In the genomic region with DNA sequence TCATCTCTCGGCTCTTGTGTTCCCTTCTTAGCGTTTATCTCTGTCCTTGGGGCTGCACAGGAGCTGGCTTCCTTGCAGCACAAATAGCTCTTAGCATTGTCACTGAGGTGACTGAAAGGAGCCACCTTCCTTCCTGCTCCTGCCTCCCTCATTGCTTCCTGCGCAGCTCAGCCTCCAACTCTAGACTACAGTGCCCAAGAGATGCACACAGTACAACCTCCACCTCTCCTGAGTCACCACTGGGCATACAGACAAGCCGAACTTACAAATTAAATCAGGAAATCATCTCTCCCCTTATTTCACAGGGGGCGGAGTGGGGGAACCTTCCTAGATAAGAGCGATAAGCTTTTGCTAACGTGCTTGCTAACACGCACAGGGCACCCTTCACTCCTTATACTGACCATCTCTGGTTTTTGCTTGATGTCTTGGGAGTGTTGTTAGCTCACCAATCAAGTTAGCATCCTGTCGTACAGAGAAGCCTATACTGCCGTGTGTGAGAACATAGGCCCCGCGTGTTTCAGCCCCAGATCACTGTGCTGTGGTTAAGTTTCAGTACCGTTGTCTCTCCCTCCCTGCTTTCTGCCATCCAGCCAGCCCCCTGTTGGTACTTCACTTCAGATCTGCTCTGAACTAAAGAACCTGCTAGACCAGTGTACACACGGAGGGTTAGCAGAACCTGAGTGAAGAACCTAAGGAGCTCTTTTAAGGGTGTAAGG, we compare ENCODE assay signal across 20 mouse cellular contexts. TPM values are rescaled to one million over a fixed set of nuclear protein-coding genes. Genes with fewer than 3 reads are reported as not detected.
DNase-seq lines count a peak whose midpoint lies in the region; TF ChIP-seq lines count a peak whose summit lies in the region.
"Had no signal": no experiment of that assay in that cellular context is flagged by ENCODE, and none has a peak within 500 bp of the region (broad histone marks: within the 10 kb centered on the region; RNA-seq: fewer than 3 reads in every experiment).

No protein-coding gene starts in this region.

- peaks cover 63% of the 10 kb centered on the region for H3K4me1 ChIP-seq in thymus, adult 2 months (replicated peaks; ENCODE audit: control insufficient read depth, insufficient read depth, low read length)
- peaks cover 55% of the 10 kb centered on the region for H3K4me1 ChIP-seq in bone marrow macrophage, adult 2 months (ENCODE audit: control insufficient read depth, insufficient read depth, low read length)
- H3K4me1 ChIP-seq: hindbrain, embryonic 10.5 days; neural tube, embryonic 13.5 days had no signal

- no peak for TF ChIP-seq CTCF in thymus, adult 2 months (IDR thresholded peaks at IDR 0.05; ENCODE audit: borderline replicate concordance, control insufficient read depth, extremely low read depth, insufficient read depth, low read length, poor library complexity)
- TF ChIP-seq CTCF in bone marrow macrophage, adult 2 months (IDR thresholded peaks at IDR 0.05; ENCODE audit: low read depth, low read length), result no peak

- no peaks in the 10 kb centered on the region for H3K27me3 ChIP-seq in thymus, adult 2 months (ENCODE audit: control insufficient read depth, insufficient read depth, low read length)
- H3K27me3 ChIP-seq: heart, embryonic 12.5 days; kidney, embryonic 15.5 days; neural tube, embryonic 13.5 days had no signal

- no peak overlapping the region for H3K4me3 ChIP-seq in thymus, adult 2 months (ENCODE audit: control insufficient read depth, insufficient read depth, low read length)
- H3K4me3 ChIP-seq in bone marrow macrophage, adult 2 months (ENCODE audit: insufficient read depth, low read length), result no peak overlapping the region
- H3K4me3 ChIP-seq: embryonic facial prominence, embryonic 10.5 days; heart, embryonic 12.5 days; hindbrain, embryonic 10.5 days; kidney, embryonic 15.5 days; neural tube, embryonic 13.5 days had no signal

- 16% methylated on average over 14 of the region's 14 CpGs for WGBS in thymus, adult 2 months

- peak overlapping the region; percentile 100 for H3K27ac ChIP-seq in thymus, adult 2 months (ENCODE audit: control insufficient read depth, insufficient read depth, low read length)
- H3K27ac ChIP-seq in bone marrow macrophage, adult 2 months (ENCODE audit: insufficient read depth, low read depth, low read length), result peak overlapping the region; percentile 92
- H3K27ac ChIP-seq: embryonic facial prominence, embryonic 10.5 days; hindbrain, embryonic 10.5 days; kidney, embryonic 15.5 days; liver, embryonic 14.5 days; neural tube, embryonic 13.5 days had no signal

- no peaks in the 10 kb centered on the region for H3K36me3 ChIP-seq in thymus, adult 2 months (ENCODE audit: control insufficient read depth, insufficient read depth, low read length)
- H3K36me3 ChIP-seq: embryonic facial prominence, embryonic 10.5 days; heart, embryonic 12.5 days; hindbrain, embryonic 10.5 days; kidney, embryonic 15.5 days; neural tube, embryonic 13.5 days had no signal

- intact Hi-C loops in gastrocnemius, postnatal 36 days (cut with DNase I), result no loop called here

- no peak for TF ChIP-seq POLR2A in thymus, adult 2 months (IDR thresholded peaks at IDR 0.05; ENCODE audit: control insufficient read depth, extremely low read depth, insufficient read depth, low read length, poor library complexity)
- TF ChIP-seq POLR2A in bone marrow macrophage, adult 2 months (IDR thresholded peaks at IDR 0.05; ENCODE audit: borderline replicate concordance, low read depth, low read length), result no peak

- DNase-seq in thymus, adult 2 months, result no peak
- DNase-seq in thymus, postnatal 10 days (ENCODE audit: low spot score in 2 of 2), result no peak
- peak; percentile 75 for DNase-seq in naive thymus-derived CD4-positive, alpha-beta T cell, adult 2 months (ENCODE audit: low read depth)
- DNase-seq in thymus, postnatal 4 days, result peak; percentile 68
- DNase-seq in kidney, adult 8-10 months, result no peak
- no peak for DNase-seq in gastrocnemius, postnatal 36 days
- no peak for DNase-seq in right cerebral cortex, postnatal 36 days (ENCODE audit: low spot score in 2 of 2)
- DNase-seq: cerebellum, adult 8-10 months; gastrocnemius, postnatal 10 days; heart, adult 18-20 months; heart, postnatal 10 days; kidney, postnatal 36 days; midbrain, embryonic 14.5 days had no signal

RNA-seq across cellular contexts. Expression of a gene that starts 36.6 kb away (rescaled TPM):
- polyA plus RNA-seq in thymus, adult 2 months (2012; rRNA removed), result 62.5 and 71.8 TPM in 2 replicates
- 731 and 826 TPM in 2 replicates for polyA plus RNA-seq in bone marrow macrophage, adult 2 months (2012; ENCODE audit: insufficient read depth, insufficient read length, missing spikeins)
- 1 to 10 TPM; 3.1 to 3.4 TPM for total RNA-seq in gastrocnemius, postnatal 36 days (2021)

Comparison
In these comparisons a context has a peak if more than half of its experiments do, and no peak if none do; other contexts are left out.
1. DNase-seq: peak in naive thymus-derived CD4-positive, alpha-beta T cell, adult 2 months (single experiment) and thymus, postnatal 4 days (single experiment); none in thymus, adult 2 months (single experiment), thymus, postnatal 10 days (0 of 2), kidney, adult 8-10 months (0 of 2), gastrocnemius, postnatal 36 days (0 of 2) and right cerebral cortex, postnatal 36 days (0 of 2).
2. RNA of a gene that starts 36.6 kb away (polyA plus RNA-seq): 731 to 826 TPM in bone marrow macrophage, adult 2 months; 62.5 to 71.8 TPM in thymus, adult 2 months; every median in the first group is over 10 times any median in the second.